Mouse (Mus musculus) heart, adult 2 months (tissue): ENCODE data around the gene Gabarapl1. TPM values are rescaled to one million over a fixed set of nuclear protein-coding genes. Genes with fewer than 3 reads are reported as not detected.

ENCODE experiments used
- DNase-seq, 2 experiments: peaks; one replicate each; pipeline ENCODE4 v3.0.0; 2021
- H3K27ac ChIP-seq: fragments of 200-600 bp; 2 replicates; pipeline ENCODE4 v1.8.1; 2022
- H3K27me3 ChIP-seq: fragments of 200-500 bp; 2 replicates; pipeline ENCODE4 v1.6.1; 2012; ENCODE audit warnings: mild to moderate bottlenecking, low read length, inconsistent platforms, mixed read lengths; ENCODE audit not compliant: control insufficient read depth, insufficient read depth
- H3K36me3 ChIP-seq: fragments of 200-500 bp; 2 replicates; pipeline ENCODE4 v1.6.1; 2012; ENCODE audit warnings: low read length, inconsistent platforms; ENCODE audit not compliant: control insufficient read depth, insufficient read depth
- H3K4me1 ChIP-seq: fragments of 200-500 bp; 2 replicates; pipeline ENCODE4 v1.6.1; 2011; ENCODE audit warnings: low read length; ENCODE audit not compliant: control insufficient read depth, insufficient read depth
- H3K4me3 ChIP-seq: fragments of 200-600 bp; 2 replicates; pipeline ENCODE4 v1.8.1; 2022
- H3K79me2 ChIP-seq: fragments of 200-500 bp; replicated peaks from 2 replicates; pipeline ENCODE4 v1.6.1; 2012; ENCODE audit warnings: mild to moderate bottlenecking, inconsistent platforms, low read length, moderate library complexity, mixed read lengths; ENCODE audit not compliant: control insufficient read depth, insufficient read depth
- H3K9ac ChIP-seq: fragments of 200-500 bp; 2 replicates; pipeline ENCODE4 v1.6.1; 2012; ENCODE audit warnings: low read depth, mild to moderate bottlenecking, control low read depth, inconsistent platforms, low read length, mixed read lengths
- CTCF ChIP-seq: fragments of 200-600 bp; IDR thresholded peaks from 2 replicates; pipeline ENCODE4 v1.8.1; 2022; ENCODE audit warnings: antibody characterized with exemption, mild to moderate bottlenecking, moderate library complexity
- EP300 ChIP-seq: fragments of 200-500 bp; IDR thresholded peaks from 2 replicates; pipeline ENCODE4 v1.6.1; 2011; ENCODE audit warnings: low read depth, low read length, control low read depth; ENCODE audit not compliant: insufficient read depth
- POLR2A ChIP-seq: fragments of 200-500 bp; IDR thresholded peaks from 2 replicates; pipeline ENCODE4 v1.6.1; 2011; ENCODE audit warnings: mild to moderate bottlenecking, low read depth, low read length, control low read depth; ENCODE audit not compliant: insufficient read depth
- WGBS: fragments of 180-500 bp; shearing (Covaris S2); methylation state at CpG from one replicate; pipeline ENCODE4 v1.1.7; 2018; 5-methylcytosine and 5-hydroxymethylcytosine counted together
- intact Hi-C: fragments of 180-260 bp; cut with DNase I; formaldehyde crosslinking; loops from one replicate; pipeline ENCODE4 v1.15.1; 2025
- polyA plus RNA-seq: library from polyadenylated mRNA; depleted of rRNA; stranded (reverse); fragments of >200 nt; gene quantifications from 2 replicates; pipeline ENCODE4 v1.2.3, GENCODE M21; 2012
- total RNA-seq, 2 experiments: library from RNA; stranded (reverse); gene quantifications; 2 replicates each; pipeline ENCODE4 v1.2.3; 2021

Gabarapl1 gene
- total and polyA plus RNA-seq, 3 experiments, result 63.7 to 166 (median 118) TPM

- no peak overlapping the region for H3K9ac ChIP-seq
- no peaks in the 10 kb centered on the region for H3K4me1 ChIP-seq
- no peak overlapping the region for H3K27ac ChIP-seq
- H3K27me3 ChIP-seq, result no peaks in the 10 kb centered on the region
- TF ChIP-seq EP300, result no peak
- no peak for TF ChIP-seq POLR2A
- TF ChIP-seq CTCF, result no peak
- intact Hi-C loops, result no loop called here
- no peaks in the 10 kb centered on the region for H3K79me2 ChIP-seq
- H3K36me3 ChIP-seq, result no peaks in the 10 kb centered on the region
- 68% methylated on average over 6 of the region's 6 CpGs for WGBS
- DNase-seq, result no peak
- H3K4me3 ChIP-seq, result no peak overlapping the region
Observed at GRCm38 (mm10) chr6:129510120-129510911, 22.6 kb upstream of the Gabarapl1 start.

GRCm38 (mm10) chr6:129512367-129512766 lies 20.6 kb upstream of the Gabarapl1 start, which contains the start of gene Tmem52b:
Gene Tmem52b, plus strand, starts transcription at chr6:129512555.
- no peak for DNase-seq
- Histone ChIP-seq H3K36me3 (no peaks in the 10 kb centered on the region), H3K79me2 (no peaks in the 10 kb centered on the region), H3K27ac (no peak within 1 kb of the TSS), H3K4me1 (no peaks in the 10 kb centered on the region), H3K27me3 (no peaks in the 10 kb centered on the region), H3K9ac (no peak within 1 kb of the TSS), H3K4me3 (no peak within 1 kb of the TSS)
- TF ChIP-seq CTCF (no peak), EP300 (no peak), POLR2A (no peak)
- 46% methylated on average over 3 of the region's 3 CpGs for WGBS
- intact Hi-C loops, result no loop called here

- no peak for DNase-seq
- 58% methylated on average over 8 of the region's 8 CpGs for WGBS
- Histone ChIP-seq H3K27me3 (no peaks in the 10 kb centered on the region), H3K27ac (no peak overlapping the region), H3K4me1 (no peaks in the 10 kb centered on the region), H3K9ac (no peak overlapping the region), H3K4me3 (no peak overlapping the region), H3K79me2 (no peaks in the 10 kb centered on the region), H3K36me3 (no peaks in the 10 kb centered on the region)
- TF ChIP-seq EP300 (no peak), CTCF (no peak)
- intact Hi-C loops, result no loop called here
Observed at GRCm38 (mm10) chr6:129512868-129513267, 20.1 kb upstream of the Gabarapl1 start.

- Histone ChIP-seq H3K27ac (no peak overlapping the region), H3K79me2 (no peaks in the 10 kb centered on the region), H3K36me3 (no peaks in the 10 kb centered on the region), H3K9ac (no peak overlapping the region), H3K27me3 (no peaks in the 10 kb centered on the region), H3K4me1 (no peaks in the 10 kb centered on the region), H3K4me3 (no peak overlapping the region)
- 71% methylated on average over 1 of the region's 1 CpGs for WGBS
- intact Hi-C loops, result no loop called here
- TF ChIP-seq POLR2A, result no peak
- no peak for TF ChIP-seq EP300
- TF ChIP-seq CTCF, result no peak
- DNase-seq, result no peak
Observed at GRCm38 (mm10) chr6:129513409-129513808, 19.6 kb upstream of the Gabarapl1 start.

GRCm38 (mm10) chr6:129514376-129514775 lies 18.6 kb upstream of the Gabarapl1 start:
- no peak for TF ChIP-seq CTCF
- no peak for TF ChIP-seq EP300
- no peak for TF ChIP-seq POLR2A
- no peaks in the 10 kb centered on the region for H3K79me2 ChIP-seq
- no peak for DNase-seq
- no peak overlapping the region for H3K9ac ChIP-seq
- no peaks in the 10 kb centered on the region for H3K36me3 ChIP-seq
- intact Hi-C loops, result no loop called here
- H3K4me3 ChIP-seq, result no peak overlapping the region
- H3K27ac ChIP-seq, result no peak overlapping the region
- H3K27me3 ChIP-seq, result no peaks in the 10 kb centered on the region
- WGBS, result 32% methylated on average over 2 of the region's 2 CpGs
- H3K4me1 ChIP-seq, result no peaks in the 10 kb centered on the region

- no peaks in the 10 kb centered on the region for H3K4me1 ChIP-seq
- intact Hi-C loops, result no loop called here
- H3K27ac ChIP-seq, result no peak overlapping the region
- TF ChIP-seq CTCF (no peak), POLR2A (no peak), EP300 (no peak)
- no peak overlapping the region for H3K4me3 ChIP-seq
- DNase-seq, result no peak
- H3K27me3 ChIP-seq, result no peaks in the 10 kb centered on the region
- 83% methylated on average over 3 of the region's 3 CpGs for WGBS
- no peaks in the 10 kb centered on the region for H3K36me3 ChIP-seq
- H3K9ac ChIP-seq, result no peak overlapping the region
- no peaks in the 10 kb centered on the region for H3K79me2 ChIP-seq
Observed at GRCm38 (mm10) chr6:129515068-129515467, 17.9 kb upstream of the Gabarapl1 start.
